Mouse (Mus musculus) CD4-positive, CD25-positive, alpha-beta regulatory T cell, adult 9 weeks (primary cell): ENCODE results near the gene Rbpj. TPM values are rescaled to one million over a fixed set of nuclear protein-coding genes. Genes with fewer than 3 reads are reported as not detected.

ENCODE experiments used
- polyA plus RNA-seq: library from polyadenylated mRNA; unstranded; fragments of 100-300 nt; shearing (Covaris generic); gene quantifications from one replicate; pipeline ENCODE4 v1.2.1, GENCODE M21; 2017

The Rbpj gene
- 45.6 TPM for polyA plus RNA-seq

GRCm38 (mm10) chr5:53465883-53466282 is at the start of gene Rbpj:
TSS of gene Rbpj (plus strand) at chr5:53466152.

Other genes starting within 250 kb of the Rbpj start
- gene Smim20, start 199.1 kb upstream of the Rbpj start, polyA plus RNA-seq: 102 TPM
- gene Cckar, start 241.6 kb downstream of the Rbpj start, polyA plus RNA-seq: not detected